Mouse (Mus musculus) cerebellum, adult 2 months (tissue): ENCODE measurements around the gene Btnl6. TPM values are rescaled to one million over a fixed set of nuclear protein-coding genes. Genes with fewer than 3 reads are reported as not detected.
"Not testable (repeated sequence)": the region's sequence is repeated elsewhere in the genome, so short reads cannot be mapped to it uniquely, and the experiment has no call there.

ENCODE experiments used
- DNase-seq, 2 experiments: peaks; one replicate each; pipeline ENCODE4 v3.0.0; 2021
- H3K27ac ChIP-seq: fragments of 200-500 bp; 2 replicates; pipeline ENCODE4 v1.5.1; 2012; ENCODE audit warnings: low read length, control low read depth, inconsistent platforms; ENCODE audit not compliant: insufficient read depth
- H3K27me3 ChIP-seq: fragments of 200-500 bp; 2 replicates; pipeline ENCODE4 v1.6.1; 2012; ENCODE audit warnings: inconsistent platforms, mild to moderate bottlenecking, low read length, moderate library complexity; ENCODE audit not compliant: control insufficient read depth, insufficient read depth
- H3K4me1 ChIP-seq: fragments of 200-500 bp; 2 replicates; pipeline ENCODE4 v1.6.1; 2011; ENCODE audit warnings: low read length; ENCODE audit not compliant: control insufficient read depth, insufficient read depth
- H3K4me3 ChIP-seq: fragments of 200-500 bp; replicated peaks from 2 replicates; pipeline ENCODE3; 2011; ENCODE audit warnings: mild to moderate bottlenecking, low read depth, low read length, control low read depth; ENCODE audit not compliant: insufficient read depth
- CTCF ChIP-seq: fragments of 200-500 bp; IDR thresholded peaks from 2 replicates; pipeline ENCODE4 v1.5.1; 2011; ENCODE audit warnings: low read depth, mild to moderate bottlenecking, control low read depth, low read length, moderate library complexity, borderline replicate concordance; ENCODE audit not compliant: insufficient read depth
- POLR2A ChIP-seq: fragments of 200-500 bp; IDR thresholded peaks from 2 replicates; pipeline ENCODE4 v1.6.1; 2011; ENCODE audit warnings: low read length, control low read depth, borderline replicate concordance; ENCODE audit not compliant: insufficient read depth
- WGBS: fragments of 180-500 bp; shearing (Covaris S2); methylation state at CpG from one replicate; pipeline ENCODE4 v1.1.7; 2018; 5-methylcytosine and 5-hydroxymethylcytosine counted together
- polyA plus RNA-seq: library from polyadenylated mRNA; depleted of rRNA; stranded (reverse); fragments of >200 nt; gene quantifications from 2 replicates; pipeline ENCODE4 v1.2.3, GENCODE M21; 2012; rRNA removed

Gene Btnl6
- polyA plus RNA-seq, 1 experiment = not detected

DNA sequence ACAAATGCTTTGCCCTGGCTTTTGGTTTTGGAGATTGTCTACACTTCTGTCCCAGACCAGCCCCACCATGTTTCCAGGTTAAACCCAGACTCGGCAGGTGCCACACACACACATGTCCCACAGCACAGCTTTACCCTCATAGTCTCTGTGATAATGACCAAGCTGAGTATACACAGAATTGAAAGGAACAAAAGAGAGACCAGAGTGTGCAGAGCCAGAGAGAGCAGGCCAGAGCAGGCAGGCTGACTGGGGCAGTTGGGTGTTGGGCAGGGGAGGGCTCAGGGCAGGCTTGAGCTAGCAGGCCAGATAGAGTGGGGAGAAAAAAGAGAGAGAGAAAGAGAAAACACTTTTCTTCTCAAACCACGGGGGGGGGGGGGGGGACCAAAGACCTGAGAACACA lies 20.6 kb downstream of the Btnl6 start:
- H3K27me3 ChIP-seq = no peaks in the 10 kb centered on the region
- TF ChIP-seq CTCF (no peak), POLR2A (no peak)
- 75% methylated on average over 2 of the region's 2 CpGs for WGBS
- no peak for DNase-seq
- H3K4me1 ChIP-seq = no peaks in the 10 kb centered on the region
- no peak overlapping the region for H3K4me3 ChIP-seq
- no peak overlapping the region for H3K27ac ChIP-seq

DNA sequence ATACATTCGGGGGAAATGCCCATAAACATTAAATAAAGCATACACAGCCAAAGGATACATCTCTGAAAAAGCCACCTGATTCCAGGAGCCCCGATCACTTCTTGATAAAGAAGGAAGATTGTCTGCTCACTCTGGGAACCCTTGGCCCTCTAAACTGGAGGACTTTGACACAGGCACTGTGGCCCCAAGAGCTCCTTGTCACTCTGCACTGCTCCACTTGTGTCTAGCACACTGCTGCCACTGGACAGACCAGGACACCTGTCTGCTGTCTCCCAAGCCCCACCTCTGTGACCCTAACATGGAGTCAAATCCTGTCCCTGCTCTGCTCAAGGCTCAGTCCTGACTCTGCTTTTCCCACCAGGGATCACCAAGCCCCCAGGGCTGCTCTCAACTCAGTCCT lies 22.0 kb downstream of the Btnl6 start:
- WGBS = 84% methylated on average over 2 of the region's 2 CpGs
- not testable (repeated sequence) for H3K27me3 ChIP-seq, H3K4me3 ChIP-seq, DNase-seq, H3K4me1 ChIP-seq, H3K27ac ChIP-seq

DNA sequence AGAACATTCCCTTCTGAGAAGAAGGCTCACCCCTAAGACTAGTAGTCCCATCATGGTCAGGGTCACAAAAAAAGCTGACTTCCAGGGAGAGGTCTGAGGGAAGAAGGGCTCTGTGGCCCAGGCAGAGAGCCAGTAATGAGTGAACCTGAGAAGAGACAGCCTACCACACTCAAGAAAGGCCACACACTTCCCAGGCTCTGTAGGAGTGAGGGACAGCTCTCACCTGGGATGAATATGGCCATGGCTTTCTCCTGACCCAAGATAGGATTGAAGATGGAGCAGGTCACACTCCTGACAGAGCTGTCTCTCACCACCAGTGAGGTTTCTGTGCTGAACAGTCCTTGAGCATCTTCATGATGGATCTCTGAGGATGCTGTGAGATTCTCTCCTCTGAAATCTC lies 24.4 kb downstream of the Btnl6 start:
- Histone ChIP-seq H3K27ac (no peak overlapping the region), H3K27me3 (no peaks in the 10 kb centered on the region), H3K4me3 (no peak overlapping the region), H3K4me1 (no peaks in the 10 kb centered on the region)
- TF ChIP-seq POLR2A = no peak
- no peak for TF ChIP-seq CTCF
- no peak for DNase-seq

DNA sequence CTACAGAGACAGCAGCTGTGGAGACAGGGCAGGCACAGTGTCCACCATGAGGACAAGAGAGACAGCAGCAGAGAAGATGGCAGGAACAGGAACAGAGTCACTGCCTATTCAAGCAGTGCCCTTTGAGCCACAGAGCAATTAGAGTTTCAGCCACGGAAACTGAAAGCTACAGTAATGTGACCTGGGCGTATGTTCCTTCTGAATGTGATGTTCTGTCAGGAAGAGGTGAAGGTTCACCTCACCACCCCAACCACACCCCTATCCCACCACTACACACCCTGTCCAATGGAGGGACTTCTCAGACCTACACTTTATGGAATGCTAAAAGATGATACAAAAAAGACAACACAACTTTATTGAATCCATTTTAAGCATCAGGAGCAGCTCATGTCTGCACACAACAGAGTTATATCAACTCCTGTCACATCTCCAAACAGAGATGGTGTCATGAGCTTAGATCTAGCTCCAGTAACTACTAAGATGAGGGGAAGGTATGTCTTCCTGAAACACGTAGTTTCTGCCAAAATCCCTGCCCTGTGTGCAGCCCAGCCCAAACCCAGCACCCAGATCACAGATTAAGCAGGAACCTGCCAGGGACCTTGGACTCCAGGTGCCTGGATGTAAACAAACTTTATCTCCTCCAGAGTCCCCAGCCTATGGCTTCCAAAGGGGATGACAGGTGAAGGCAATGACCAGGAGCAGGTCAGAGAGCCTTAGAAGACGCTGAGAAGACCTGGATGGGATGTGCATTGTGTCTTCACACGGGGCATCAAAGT lies 39.7 kb downstream of the Btnl6 start, which contains the start of gene Btnl4:
Btnl4 (minus strand) TSS at position 81 of the 776 bp plus-strand sequence.
- 82% methylated on average over 5 of the region's 5 CpGs for WGBS
- not testable (repeated sequence) for H3K4me1 ChIP-seq

DNA sequence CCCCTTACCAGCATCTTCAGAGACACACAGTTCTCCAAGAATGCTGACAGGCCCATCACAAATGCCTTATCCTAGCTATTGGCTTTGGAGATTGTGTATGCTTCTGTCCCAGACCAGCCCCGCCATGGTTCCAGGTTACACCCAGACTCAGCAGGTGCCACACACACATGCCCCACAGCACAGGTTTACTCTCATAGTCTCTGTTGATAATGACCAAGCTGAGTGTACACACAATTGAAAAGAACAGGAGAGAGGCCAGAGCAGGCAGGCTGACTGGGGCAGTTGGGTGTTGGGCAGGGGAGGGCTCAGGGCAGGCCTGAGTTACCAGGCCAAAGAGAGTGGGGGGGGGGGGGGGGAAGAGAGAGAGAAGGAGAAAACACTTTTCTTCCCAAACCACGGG lies 40.7 kb downstream of the Btnl6 start:
- DNase-seq = no peak
- Histone ChIP-seq H3K27me3 (no peaks in the 10 kb centered on the region), H3K27ac (no peak overlapping the region), H3K4me1 (no peaks in the 10 kb centered on the region), H3K4me3 (no peak overlapping the region)
- no peak for TF ChIP-seq POLR2A
- 95% methylated on average over 1 of the region's 2 CpGs for WGBS

More for the DNA sequence above, 39.7 kb downstream of the Btnl6 start, which contains the start of gene Btnl4:
- not testable (repeated sequence) for DNase-seq, H3K27ac ChIP-seq, H3K4me3 ChIP-seq, H3K27me3 ChIP-seq

DNA sequence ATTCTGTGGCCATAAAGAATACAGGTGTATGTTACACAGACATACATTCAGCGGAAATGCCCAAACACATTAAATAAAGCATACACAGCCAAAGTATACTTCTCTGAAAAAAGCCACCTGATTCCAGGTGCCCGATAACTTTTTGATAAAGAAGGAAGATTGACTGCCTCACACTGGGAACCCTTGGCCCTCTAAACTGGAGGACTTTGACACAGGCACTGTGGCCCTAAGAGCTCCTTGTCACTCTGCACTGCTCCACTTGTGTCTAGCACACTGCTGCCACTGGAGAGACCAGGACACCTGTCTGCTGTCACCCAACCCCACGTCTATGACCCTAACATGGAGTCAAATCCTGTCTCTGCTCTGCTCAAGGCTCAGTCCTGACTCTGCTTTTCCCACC lies 42.1 kb downstream of the Btnl6 start:
- DNase-seq = no peak
- no peaks in the 10 kb centered on the region for H3K27me3 ChIP-seq
- 78% methylated on average over 3 of the region's 3 CpGs for WGBS
- no peak overlapping the region for H3K4me3 ChIP-seq
- H3K4me1 ChIP-seq = no peaks in the 10 kb centered on the region
- TF ChIP-seq CTCF = no peak
- TF ChIP-seq POLR2A = no peak
- no peak overlapping the region for H3K27ac ChIP-seq

DNA sequence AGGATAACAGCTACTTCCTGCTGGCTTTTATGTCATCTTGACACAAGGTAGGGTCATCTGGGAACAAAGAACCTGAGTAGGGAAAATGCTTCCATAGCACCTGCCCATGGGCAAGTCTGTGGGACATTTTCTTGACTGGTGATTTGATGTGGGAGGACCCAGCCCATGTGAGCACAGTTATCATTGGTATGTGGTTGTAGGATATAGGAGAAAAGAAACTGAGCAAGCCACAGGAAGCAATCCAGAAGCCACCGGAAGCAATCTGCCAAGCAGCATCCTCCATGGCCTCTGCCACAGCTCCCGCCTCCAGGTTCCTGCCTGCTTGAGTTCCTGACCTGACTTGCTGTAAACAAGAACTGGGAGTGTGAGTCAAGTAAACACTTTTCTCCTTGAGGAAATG lies 46.7 kb downstream of the Btnl6 start:
- no peak overlapping the region for H3K27ac ChIP-seq
- no peaks in the 10 kb centered on the region for H3K27me3 ChIP-seq
- H3K4me3 ChIP-seq = no peak overlapping the region
- TF ChIP-seq CTCF (no peak), POLR2A (no peak)
- H3K4me1 ChIP-seq = no peaks in the 10 kb centered on the region
- DNase-seq = no peak
- WGBS = 87% methylated on average over 2 of the region's 2 CpGs

DNA sequence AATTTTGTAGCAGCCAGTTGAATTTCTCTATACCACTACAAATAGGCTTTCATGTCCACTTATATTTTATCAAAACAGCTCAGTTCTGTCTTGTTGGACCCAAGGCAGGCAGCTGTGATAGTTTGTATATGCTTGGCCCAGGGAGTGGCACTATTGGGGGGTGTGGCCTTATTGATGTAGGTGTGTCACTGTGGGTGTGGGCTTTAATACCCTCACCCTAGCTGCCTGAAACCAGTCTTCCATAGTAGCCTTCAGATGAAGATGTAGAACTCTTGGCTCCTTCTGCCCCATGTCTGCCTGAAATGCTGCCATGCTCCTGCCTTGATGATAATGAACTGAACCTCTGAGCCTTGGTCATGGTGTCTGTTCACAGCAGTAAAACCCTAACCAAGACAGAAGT lies 51.2 kb downstream of the Btnl6 start:
- H3K27me3 ChIP-seq, H3K4me1 ChIP-seq, H3K4me3 ChIP-seq: not testable (repeated sequence)

DNA sequence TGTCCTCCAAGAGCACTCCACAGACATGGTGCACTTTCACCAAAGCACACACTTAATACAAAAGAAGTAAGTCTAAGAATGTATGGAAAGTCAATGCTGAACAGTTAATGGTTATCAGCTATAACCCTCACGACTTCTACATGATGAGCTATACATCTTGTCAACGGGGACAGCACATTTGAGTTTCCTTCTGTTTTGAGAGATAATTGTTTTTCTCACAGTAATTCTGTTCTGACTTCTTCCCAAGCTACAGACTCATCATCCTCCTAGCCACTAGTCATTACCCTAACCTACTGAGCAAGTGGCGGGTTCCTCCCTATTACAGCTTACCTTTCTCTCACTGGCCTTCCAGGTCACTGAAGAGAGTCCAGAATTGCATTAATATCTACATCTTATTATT lies 57.9 kb downstream of the Btnl6 start:
- Histone ChIP-seq H3K27me3 (no peaks in the 10 kb centered on the region), H3K27ac (no peak overlapping the region), H3K4me3 (no peak overlapping the region), H3K4me1 (no peaks in the 10 kb centered on the region)
- DNase-seq = no peak
- no peak for TF ChIP-seq POLR2A
- no peak for TF ChIP-seq CTCF
- WGBS = 87% methylated on average over 3 of the region's 3 CpGs

More for the DNA sequence above, 51.2 kb downstream of the Btnl6 start:
- DNase-seq, H3K27ac ChIP-seq: not testable (repeated sequence)

Other genes starting within 250 kb of the Btnl6 start
- 3.0 and 3.1 TPM in 2 replicates for gene H2-Aa, start 229.5 kb downstream of the Btnl6 start, polyA plus RNA-seq
- gene H2-Eb1, start 211.5 kb downstream of the Btnl6 start, polyA plus RNA-seq = 2.9 and 3.8 TPM in 2 replicates
- 0.08 and 0.10 TPM in 2 replicates for gene H2-Eb2, start 191.7 kb downstream of the Btnl6 start, polyA plus RNA-seq
- gene Btnl2, start 162.5 kb downstream of the Btnl6 start, polyA plus RNA-seq = not detected in 2 replicates
- not detected in 2 replicates for gene Btnl1, start 140.2 kb downstream of the Btnl6 start, polyA plus RNA-seq
- 5.8 and 6.5 TPM in 2 replicates for gene BC051142, start 118.5 kb downstream of the Btnl6 start, polyA plus RNA-seq
- not detected in 2 replicates for gene Btnl4, start 40.0 kb downstream of the Btnl6 start, polyA plus RNA-seq
- 3.8 and 4.3 TPM in 2 replicates for gene Notch4, start 46.9 kb upstream of the Btnl6 start, polyA plus RNA-seq
- gene Gpsm3, start 72.5 kb upstream of the Btnl6 start, polyA plus RNA-seq = 2.6 and 3.1 TPM in 2 replicates
- gene Pbx2, start 73.9 kb upstream of the Btnl6 start, polyA plus RNA-seq = 69.5 and 72.3 TPM in 2 replicates
- gene Ager, start 80.5 kb upstream of the Btnl6 start, polyA plus RNA-seq = 1.4 and 1.8 TPM in 2 replicates
- gene Rnf5, start 86.3 kb upstream of the Btnl6 start, polyA plus RNA-seq = 125 and 137 TPM in 2 replicates
- gene Agpat1, start 86.9 kb upstream of the Btnl6 start, polyA plus RNA-seq = 172 and 179 TPM in 2 replicates
- 6.3 and 7.4 TPM in 2 replicates for gene Egfl8, start 98.6 kb upstream of the Btnl6 start, polyA plus RNA-seq
- gene Ppt2, start 111.2 kb upstream of the Btnl6 start, polyA plus RNA-seq = 57.3 and 66.9 TPM in 2 replicates
- gene Prrt1, start 112.2 kb upstream of the Btnl6 start, polyA plus RNA-seq = 194 and 222 TPM in 2 replicates
- gene Fkbpl, start 127.4 kb upstream of the Btnl6 start, polyA plus RNA-seq = 7.4 and 8.5 TPM in 2 replicates
- 61.4 and 69.4 TPM in 2 replicates for gene Atf6b, start 129.8 kb upstream of the Btnl6 start, polyA plus RNA-seq
- 1.6 and 1.8 TPM in 2 replicates for gene Tnxb, start 153.2 kb upstream of the Btnl6 start, polyA plus RNA-seq
- gene C4b, start 226.5 kb upstream of the Btnl6 start, polyA plus RNA-seq = 8.5 and 10.2 TPM in 2 replicates